Mouse (Mus musculus) heart, embryonic 13.5 days (tissue): ENCODE measurements around the gene Hist1h1b. TPM values are rescaled to one million over a fixed set of nuclear protein-coding genes. Genes with fewer than 3 reads are reported as not detected.
"Not testable (repeated sequence)": the region's sequence is repeated elsewhere in the genome, so short reads cannot be mapped to it uniquely, and the experiment has no call there.

ENCODE experiments used
- ATAC-seq: fragments of 200-750 bp; cut with Nextera tagmentation; 2 replicates; pipeline ENCODE4 v1.8.0; 2017; ENCODE audit warnings: moderate TSS enrichment; ENCODE audit not compliant: insufficient number of reproducible peaks, low FRiP score, low TSS enrichment; ENCODE audit errors: extremely low read depth
- H3K27ac ChIP-seq: fragments of 300-500 bp; sonication (generic); replicated peaks from 2 replicates; pipeline ENCODE4 v1.5.1; 2015; ENCODE audit warnings: moderate library complexity, mild to moderate bottlenecking, inconsistent platforms
- H3K27me3 ChIP-seq: fragments of 300-500 bp; sonication (generic); replicated peaks from 2 replicates; pipeline ENCODE4 v1.6.1; 2015; ENCODE audit warnings: mild to moderate bottlenecking, inconsistent platforms
- H3K36me3 ChIP-seq: fragments of 300-500 bp; sonication (generic); 2 replicates; pipeline ENCODE4 v1.6.1; 2015; ENCODE audit warnings: mild to moderate bottlenecking, inconsistent platforms
- H3K4me1 ChIP-seq: fragments of 300-500 bp; sonication (generic); 2 replicates; pipeline ENCODE4 v1.6.1; 2015; ENCODE audit warnings: inconsistent platforms
- H3K4me2 ChIP-seq: fragments of 300-500 bp; sonication (generic); 2 replicates; pipeline ENCODE4 v1.6.1; 2015; ENCODE audit warnings: inconsistent platforms, mild to moderate bottlenecking, moderate library complexity
- H3K4me3 ChIP-seq: fragments of 300-500 bp; sonication (generic); 2 replicates; pipeline ENCODE4 v1.5.1; 2015; ENCODE audit warnings: moderate library complexity, mild to moderate bottlenecking, inconsistent platforms
- H3K9ac ChIP-seq: fragments of 300-500 bp; sonication (generic); 2 replicates; pipeline ENCODE4 v1.6.1; 2015; ENCODE audit warnings: inconsistent platforms, mild to moderate bottlenecking, moderate library complexity
- H3K9me3 ChIP-seq: fragments of 300-500 bp; sonication (generic); 2 replicates; pipeline ENCODE4 v1.6.1; 2016; ENCODE audit warnings: inconsistent platforms
- WGBS: fragments of 180-500 bp; shearing (Covaris S2); methylation state at CpG from one replicate; pipeline ENCODE4 v1.1.7; 2015; ENCODE audit warnings: mixed read lengths; 5-methylcytosine and 5-hydroxymethylcytosine counted together
- microRNA-seq: library from miRNA; unstranded; fragments of <30 nt; microRNA quantifications from one replicate; pipeline ENCODE4, GENCODE M21; 2016
- polyA plus RNA-seq: library from polyadenylated mRNA; unstranded; fragments of >200 nt; fragmentation: Nextera tagmentation; extraction: Ambion mirVana; gene quantifications from 2 replicates; pipeline ENCODE4 v1.2.1, GENCODE M21; 2015

Gene Hist1h1b
- polyA plus RNA-seq, 1 experiment from 2014 or later = 13.1 TPM

DNA sequence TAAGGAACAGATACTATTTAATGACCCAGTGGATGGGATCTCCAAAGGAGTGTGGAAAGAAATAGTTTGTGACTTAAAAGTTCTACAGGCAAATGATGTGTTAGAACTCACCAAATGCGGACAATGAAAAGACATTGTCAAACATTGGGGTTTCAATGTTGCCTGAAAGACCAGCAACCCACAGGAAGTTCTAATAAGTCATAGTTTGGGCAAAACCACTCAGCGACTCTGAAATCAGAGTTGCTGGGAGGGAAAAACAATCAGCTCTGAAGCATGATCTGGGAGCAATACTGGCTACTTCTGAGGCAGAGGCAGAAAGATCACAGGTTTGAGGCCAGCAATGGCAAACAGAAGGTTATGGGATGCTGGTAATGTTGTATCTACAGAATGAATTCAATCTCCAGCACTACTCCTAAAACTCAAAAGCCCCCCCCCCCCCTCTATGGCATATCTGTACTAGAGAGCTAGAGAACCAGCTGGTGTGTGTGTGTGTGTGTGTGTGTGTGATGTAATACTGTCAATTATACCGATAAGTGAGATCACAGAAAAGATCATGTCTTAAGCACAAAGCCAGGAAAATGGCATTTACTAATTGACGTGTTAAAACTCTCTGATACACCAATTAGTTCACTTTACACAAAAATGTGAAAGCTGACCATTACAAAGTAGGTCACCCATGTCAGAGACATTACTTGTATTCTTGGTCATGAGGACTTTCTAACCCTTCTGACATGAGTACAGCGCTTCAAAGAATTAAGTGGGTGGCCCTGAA, 30.9 kb downstream of the Hist1h1b start:
- H3K27me3 ChIP-seq = no peaks in the 10 kb centered on the region
- H3K36me3 ChIP-seq = no peaks in the 10 kb centered on the region
- H3K27ac ChIP-seq = peak overlapping the region; percentile 94
- 5% methylated on average over 5 of the region's 5 CpGs for WGBS
- no peaks in the 10 kb centered on the region for H3K9me3 ChIP-seq
- no peak for ATAC-seq
- H3K4me1 ChIP-seq = peaks cover 44% of the 10 kb centered on the region
- peak overlapping the region; percentile 76 for H3K4me2 ChIP-seq
- peak overlapping the region; percentile 60 for H3K4me3 ChIP-seq
- peak overlapping the region; percentile 86 for H3K9ac ChIP-seq

DNA sequence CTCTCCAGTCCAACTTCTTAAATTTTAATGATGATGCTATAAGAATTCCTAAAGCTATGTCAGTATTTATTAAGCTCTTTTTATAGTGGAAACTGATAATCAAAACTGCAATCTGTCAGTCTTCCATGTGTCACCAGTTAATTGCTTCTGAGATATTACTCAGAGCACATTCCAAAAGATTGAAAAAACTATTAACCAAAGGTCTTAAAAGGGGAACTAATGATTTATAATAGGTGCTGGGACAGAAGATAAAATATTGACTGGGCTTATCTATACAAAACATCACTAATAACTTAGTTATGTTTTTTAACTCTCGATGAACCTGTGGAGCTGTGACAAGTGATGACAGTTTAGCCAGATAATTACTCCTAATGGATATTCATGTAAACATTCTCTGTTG, 35.4 kb downstream of the Hist1h1b start:
- Histone ChIP-seq H3K27me3 (no peaks in the 10 kb centered on the region), H3K36me3 (no peaks in the 10 kb centered on the region), H3K4me3 (no peak overlapping the region), H3K9ac (no peak overlapping the region), H3K27ac (no peak overlapping the region), H3K4me1 (peaks cover 26% of the 10 kb centered on the region), H3K9me3 (no peaks in the 10 kb centered on the region), H3K4me2 (no peak overlapping the region)
- 72% methylated on average over 1 of the region's 1 CpGs for WGBS
- ATAC-seq = no peak

DNA sequence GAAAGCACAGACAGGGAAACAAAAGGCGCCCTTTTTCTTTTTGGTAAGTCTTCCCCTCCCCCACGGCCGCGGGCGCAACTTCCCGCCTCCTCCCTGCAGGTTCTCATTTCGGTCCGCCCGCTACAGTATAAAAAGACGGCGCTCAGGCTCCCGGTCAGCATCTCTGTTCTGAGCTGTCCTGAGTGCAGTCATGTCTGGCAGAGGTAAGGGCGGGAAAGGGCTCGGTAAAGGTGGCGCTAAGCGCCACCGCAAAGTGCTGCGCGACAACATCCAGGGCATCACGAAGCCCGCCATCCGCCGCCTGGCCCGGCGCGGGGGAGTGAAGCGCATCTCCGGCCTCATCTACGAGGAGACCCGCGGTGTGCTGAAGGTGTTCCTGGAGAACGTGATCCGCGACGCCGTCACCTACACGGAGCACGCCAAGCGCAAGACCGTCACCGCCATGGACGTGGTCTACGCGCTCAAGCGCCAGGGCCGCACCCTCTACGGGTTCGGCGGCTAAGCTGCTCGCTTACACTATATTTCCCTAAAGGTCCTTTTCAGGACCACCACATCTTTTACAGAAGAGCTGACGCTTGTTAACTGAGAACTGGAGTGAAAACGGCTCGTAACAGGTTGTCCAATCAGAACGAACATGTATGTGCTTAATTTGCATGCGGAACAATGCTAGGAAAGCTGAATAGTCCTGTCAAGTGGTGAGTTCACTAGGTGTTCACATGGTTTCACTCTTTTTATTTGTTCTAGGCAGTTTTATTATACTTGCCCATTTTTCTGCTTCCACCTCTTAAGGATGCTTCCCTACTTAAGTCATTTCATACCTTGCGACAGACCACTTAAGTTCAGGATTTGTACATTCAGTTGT, 45.3 kb downstream of the Hist1h1b start, which contains the start of gene Hist1h4j:
Gene Hist1h4j, plus strand, starts transcription at position 159 of the 862 bp plus-strand sequence.
- WGBS = under 1% methylated on average over 41 of the region's 56 CpGs
- not testable (repeated sequence) for H3K27me3 ChIP-seq, H3K9me3 ChIP-seq, H3K36me3 ChIP-seq
- peak within 1 kb of the TSS; percentile 60 for H3K4me3 ChIP-seq
- H3K4me1 ChIP-seq = peaks cover 29% of the 10 kb centered on the region
- peak within 1 kb of the TSS; percentile 95 for H3K27ac ChIP-seq
- ATAC-seq = peak; percentile 70; the same call in 1 of the 2 replicates
- H3K4me2 ChIP-seq = peak within 1 kb of the TSS; percentile 78
- peak within 1 kb of the TSS; percentile 84 for H3K9ac ChIP-seq

DNA sequence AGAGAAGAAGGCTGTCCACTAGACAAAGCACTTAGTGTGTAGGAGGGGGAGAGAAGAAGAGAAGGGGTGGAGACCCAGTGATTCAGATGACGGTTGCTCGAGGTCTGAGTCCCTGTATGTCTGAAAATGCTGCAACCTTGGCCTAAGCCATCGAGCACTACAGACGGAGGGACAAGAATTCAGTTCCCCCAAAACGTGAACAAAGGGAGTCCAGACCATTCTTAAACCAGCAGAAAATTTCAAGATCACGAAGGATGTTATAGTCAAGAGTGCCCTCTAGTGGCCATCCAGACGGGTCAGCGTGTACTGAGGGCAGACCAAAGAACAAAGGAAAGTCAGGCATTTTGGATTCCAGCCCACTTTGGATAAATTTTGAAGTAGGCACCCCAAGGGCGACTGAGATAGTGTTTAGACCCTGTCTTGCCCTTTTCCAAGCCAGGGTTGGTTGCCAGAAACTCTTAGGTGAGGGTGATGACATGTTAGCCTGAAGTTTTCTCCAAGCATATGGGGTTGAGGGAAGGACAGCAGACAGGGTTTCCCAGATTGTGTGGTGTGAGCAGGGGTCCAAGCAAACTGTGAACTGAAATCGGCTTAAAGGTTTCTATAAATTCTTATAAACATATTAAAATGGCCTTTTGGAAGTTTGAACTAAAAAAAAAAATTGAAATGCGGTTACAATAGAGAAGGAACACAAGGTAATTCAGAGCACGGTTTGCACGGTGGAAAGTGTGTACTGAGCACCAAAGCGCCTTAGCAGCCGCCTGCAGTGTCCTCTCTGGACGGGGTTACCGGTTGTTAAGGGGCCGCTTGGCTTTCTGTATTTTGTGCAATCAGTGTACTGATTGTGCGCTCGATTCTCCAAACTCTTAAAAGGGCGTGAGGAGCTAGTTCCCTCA, 46.2 kb downstream of the Hist1h1b start:
- no peaks in the 10 kb centered on the region for H3K9me3 ChIP-seq
- peak overlapping the region; percentile 78 for H3K4me2 ChIP-seq
- H3K4me3 ChIP-seq = peak overlapping the region; percentile 60
- H3K36me3 ChIP-seq = no peaks in the 10 kb centered on the region
- peak; percentile 35; the same call in 1 of the 2 replicates for ATAC-seq
- H3K4me1 ChIP-seq = peaks cover 21% of the 10 kb centered on the region
- peak overlapping the region; percentile 84 for H3K9ac ChIP-seq
- under 1% methylated on average over 21 of the region's 21 CpGs for WGBS
- H3K27me3 ChIP-seq = no peaks in the 10 kb centered on the region
- peak overlapping the region; percentile 95 for H3K27ac ChIP-seq

DNA sequence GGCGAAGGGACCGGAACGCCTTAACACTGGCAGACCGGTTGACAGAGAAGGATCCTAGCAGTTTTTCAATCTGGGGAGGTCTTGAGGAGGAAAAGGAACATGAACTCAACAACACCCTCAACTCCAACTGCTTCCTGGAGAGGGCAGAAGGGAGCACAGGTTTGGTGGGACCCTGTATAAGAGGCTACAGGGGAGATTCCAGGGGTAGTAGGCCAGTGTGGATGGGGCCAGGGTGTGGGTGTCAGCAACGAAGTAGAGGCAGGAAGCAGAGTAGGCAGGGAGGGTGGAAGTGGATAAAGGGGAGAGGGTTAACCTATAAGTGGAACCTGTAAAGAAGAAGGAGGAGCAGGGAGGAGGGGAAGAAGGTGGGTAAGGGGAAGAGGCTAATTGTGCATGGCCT, 47.0 kb downstream of the Hist1h1b start:
- H3K27me3 ChIP-seq = no peaks in the 10 kb centered on the region
- 73% methylated on average over 5 of the region's 5 CpGs for WGBS
- H3K4me2 ChIP-seq = no peak overlapping the region
- no peak overlapping the region for H3K4me3 ChIP-seq
- peak overlapping the region; percentile 84 for H3K9ac ChIP-seq
- H3K27ac ChIP-seq = peak overlapping the region; percentile 95
- H3K9me3 ChIP-seq = no peaks in the 10 kb centered on the region
- ATAC-seq = no peak
- peaks cover 21% of the 10 kb centered on the region for H3K4me1 ChIP-seq
- H3K36me3 ChIP-seq = no peaks in the 10 kb centered on the region

Small RNA genes lying within 50 kb of the gene (microRNA-seq; reads per million reads assigned to microRNA genes)
- not detected for gene Gm19658
- gene Gm44346 = not detected
- not detected for gene Gm44454

Other genes with a start within 250 kb of the Hist1h1b start
- 3.8 and 4.8 TPM in 2 replicates for gene Zkscan8, start 249.5 kb downstream of the Hist1h1b start, polyA plus RNA-seq
- gene Olfr1366, start 237.8 kb downstream of the Hist1h1b start, polyA plus RNA-seq = not detected in 2 replicates
- not detected in 2 replicates for gene Olfr1535, start 220.7 kb downstream of the Hist1h1b start, polyA plus RNA-seq
- gene Olfr1364, start 198.9 kb downstream of the Hist1h1b start, polyA plus RNA-seq = not detected in 2 replicates
- not detected in 2 replicates for gene Olfr1362, start 166.6 kb downstream of the Hist1h1b start, polyA plus RNA-seq
- not detected in 2 replicates for gene Olfr11, start 138.1 kb downstream of the Hist1h1b start, polyA plus RNA-seq
- gene Olfr1361, start 117.2 kb downstream of the Hist1h1b start, polyA plus RNA-seq = not detected in 2 replicates
- gene Olfr1360, start 103.2 kb downstream of the Hist1h1b start, polyA plus RNA-seq = not detected in 2 replicates
- not detected in 2 replicates for gene Olfr1359, start 82.5 kb downstream of the Hist1h1b start, polyA plus RNA-seq
- 1.9 TPM in 1 of 2 replicates, not detected in the other for gene Hist1h2bl, start 64.5 kb downstream of the Hist1h1b start, polyA plus RNA-seq
- gene Hist1h2ai, start 64.2 kb downstream of the Hist1h1b start, polyA plus RNA-seq = 9.8 and 10.5 TPM in 2 replicates
- gene Hist1h3h, start 63.0 kb downstream of the Hist1h1b start, polyA plus RNA-seq = 0.62 and 2.3 TPM in 2 replicates
- 1.5 TPM in 2 replicates for gene Hist1h2bm, start 58.6 kb downstream of the Hist1h1b start, polyA plus RNA-seq
- 0.45 and 0.96 TPM in 2 replicates for gene Hist1h4j, start 45.6 kb downstream of the Hist1h1b start, polyA plus RNA-seq
- 1.3 TPM in 1 of 2 replicates, not detected in the other for gene Hist1h4k, start 30.1 kb downstream of the Hist1h1b start, polyA plus RNA-seq
- gene Hist1h2ak, start 26.8 kb downstream of the Hist1h1b start, polyA plus RNA-seq = 9.5 and 15.8 TPM in 2 replicates
- 1.4 and 3.5 TPM in 2 replicates for gene Hist1h2bn, start 26.5 kb downstream of the Hist1h1b start, polyA plus RNA-seq
- 63.6 and 66.6 TPM in 2 replicates for gene Hist1h3i, start 2.7 kb upstream of the Hist1h1b start, polyA plus RNA-seq
- 1.2 and 6.6 TPM in 2 replicates for gene Hist1h2an, start 6.6 kb upstream of the Hist1h1b start, polyA plus RNA-seq
- 0.37 and 0.49 TPM in 2 replicates for gene Hist1h2bp, start 6.8 kb upstream of the Hist1h1b start, polyA plus RNA-seq
- gene Hist1h2bq, start 29.6 kb upstream of the Hist1h1b start, polyA plus RNA-seq = 8.4 and 10.2 TPM in 2 replicates
- not detected in 2 replicates for gene Hist1h2ao, start 29.8 kb upstream of the Hist1h1b start, polyA plus RNA-seq
- gene Hist1h4m, start 31.1 kb upstream of the Hist1h1b start, polyA plus RNA-seq = not detected in 2 replicates
- gene Hist1h4n, start 51.6 kb upstream of the Hist1h1b start, polyA plus RNA-seq = 11.2 and 15.6 TPM in 2 replicates
- 1,655 and 1,669 TPM in 2 replicates for gene Hist1h2ap, start 52.9 kb upstream of the Hist1h1b start, polyA plus RNA-seq
- gene Hist1h2br, start 53.1 kb upstream of the Hist1h1b start, polyA plus RNA-seq = 9.2 and 10.8 TPM in 2 replicates
- gene Zfp184, start 164.5 kb upstream of the Hist1h1b start, polyA plus RNA-seq = 5.2 and 6.3 TPM in 2 replicates
- 0.05 and 0.07 TPM in 2 replicates for gene Pom121l2, start 200.6 kb upstream of the Hist1h1b start, polyA plus RNA-seq
- gene Prss16, start 229.1 kb upstream of the Hist1h1b start, polyA plus RNA-seq = 0.59 and 3.3 TPM in 2 replicates